Mouse (Mus musculus) liver, embryonic 12.5 days (tissue): ENCODE results near the gene Nudt9. TPM values are rescaled to one million over a fixed set of nuclear protein-coding genes. Genes with fewer than 3 reads are reported as not detected.

Experiments
- ATAC-seq: fragments of 200-750 bp; cut with Nextera tagmentation; 2 replicates; pipeline ENCODE4 v1.8.0; 2017; ENCODE audit warnings: moderate number of reproducible peaks, mild to moderate bottlenecking, moderate library complexity
- H3K27ac ChIP-seq: fragments of 300-500 bp; sonication (generic); 2 replicates; pipeline ENCODE4 v1.5.1; 2016; ENCODE audit warnings: mild to moderate bottlenecking
- H3K27me3 ChIP-seq: fragments of 300-500 bp; sonication (generic); replicated peaks from 2 replicates; pipeline ENCODE4 v1.6.1; 2016; ENCODE audit warnings: mild to moderate bottlenecking, moderate library complexity
- H3K36me3 ChIP-seq: fragments of 300-500 bp; sonication (generic); 2 replicates; pipeline ENCODE4 v1.6.1; 2016; ENCODE audit warnings: mild to moderate bottlenecking, moderate library complexity
- H3K4me1 ChIP-seq: fragments of 300-500 bp; sonication (generic); 2 replicates; pipeline ENCODE4 v1.6.1; 2016
- H3K4me2 ChIP-seq: fragments of 300-500 bp; sonication (generic); 2 replicates; pipeline ENCODE4 v1.6.1; 2016; ENCODE audit warnings: mild to moderate bottlenecking, moderate library complexity
- H3K4me3 ChIP-seq: fragments of 300-500 bp; sonication (generic); 2 replicates; pipeline ENCODE4 v1.5.1; 2016; ENCODE audit warnings: mild to moderate bottlenecking, moderate library complexity
- H3K9ac ChIP-seq: fragments of 300-500 bp; sonication (generic); 2 replicates; pipeline ENCODE4 v1.6.1; 2016; ENCODE audit warnings: mild to moderate bottlenecking, moderate library complexity
- H3K9me3 ChIP-seq: fragments of 300-500 bp; sonication (generic); replicated peaks from 2 replicates; pipeline ENCODE4 v1.6.1; 2016; ENCODE audit warnings: mild to moderate bottlenecking, moderate library complexity
- WGBS: fragments of 180-500 bp; shearing (Covaris S2); methylation state at CpG from one replicate; pipeline ENCODE4 v1.1.7; 2016; ENCODE audit not compliant: insufficient replicate concordance; 5-methylcytosine and 5-hydroxymethylcytosine counted together
- polyA plus RNA-seq: library from polyadenylated mRNA; unstranded; fragments of >200 nt; fragmentation: Nextera tagmentation; extraction: Ambion mirVana; gene quantifications from 2 replicates; pipeline ENCODE4 v1.2.1, GENCODE M21; 2016

The Nudt9 gene
- polyA plus RNA-seq, 1 experiment from 2014 or later = 88.9 TPM

- H3K27ac ChIP-seq = 0 out of 2 replicates have a peak overlapping the region, but pooled peaks have one; percentile 27
- no peaks in the 10 kb centered on the region for H3K9me3 ChIP-seq
- H3K36me3 ChIP-seq = no peaks in the 10 kb centered on the region
- H3K4me3 ChIP-seq = no peak overlapping the region
- 0 out of 2 replicates have a peak overlapping the region, but pooled peaks have one; percentile 43 for H3K9ac ChIP-seq
- no peaks in the 10 kb centered on the region for H3K27me3 ChIP-seq
- no peak overlapping the region for H3K4me2 ChIP-seq
- WGBS = 82% methylated on average over 2 of the region's 2 CpGs
- no peak for ATAC-seq
- H3K4me1 ChIP-seq = peaks cover 44% of the 10 kb centered on the region
These were observed 3.2 kb upstream of the Nudt9 start for GRCm38 (mm10) chr5:104042906-104043305.

GRCm38 (mm10) chr5:104043704-104044103 is 2.4 kb upstream of the Nudt9 start:
- H3K27me3 ChIP-seq = no peaks in the 10 kb centered on the region
- H3K4me3 ChIP-seq = no peak overlapping the region
- peak overlapping the region; percentile 49 for H3K4me2 ChIP-seq
- peak; percentile 42 for ATAC-seq
- H3K36me3 ChIP-seq = no peaks in the 10 kb centered on the region
- WGBS = 14% methylated on average over 2 of the region's 2 CpGs
- peaks cover 52% of the 10 kb centered on the region for H3K4me1 ChIP-seq
- H3K9ac ChIP-seq = peak overlapping the region; percentile 43
- H3K27ac ChIP-seq = peak overlapping the region; percentile 59
- H3K9me3 ChIP-seq = no peaks in the 10 kb centered on the region

GRCm38 (mm10) chr5:104047200-104048105 is 1.3 kb downstream of the Nudt9 start:
- no peaks in the 10 kb centered on the region for H3K27me3 ChIP-seq

GRCm38 (mm10) chr5:104048139-104048538 is 2.0 kb downstream of the Nudt9 start:
- H3K9me3 ChIP-seq = no peaks in the 10 kb centered on the region
- H3K4me3 ChIP-seq = peak overlapping the region; percentile 72
- H3K36me3 ChIP-seq = peaks cover 34% of the 10 kb centered on the region
- H3K27ac ChIP-seq = peak overlapping the region; percentile 96
- no peaks in the 10 kb centered on the region for H3K27me3 ChIP-seq
- peak overlapping the region; percentile 83 for H3K4me2 ChIP-seq
- peaks cover 62% of the 10 kb centered on the region for H3K4me1 ChIP-seq
- peak; percentile 22; the same call in 1 of the 2 replicates for ATAC-seq
- peak overlapping the region; percentile 88 for H3K9ac ChIP-seq
- 19% methylated on average over 4 of the region's 4 CpGs for WGBS

More at GRCm38 (mm10) chr5:104047200-104048105, 1.3 kb downstream of the Nudt9 start:
- H3K4me1 ChIP-seq = peaks cover 59% of the 10 kb centered on the region
- WGBS = 2% methylated on average over 19 of the region's 19 CpGs
- H3K9ac ChIP-seq = peak overlapping the region; percentile 88
- peak overlapping the region; percentile 96 for H3K27ac ChIP-seq
- peaks cover 29% of the 10 kb centered on the region for H3K36me3 ChIP-seq
- peak; percentile 13 for ATAC-seq
- H3K9me3 ChIP-seq = no peaks in the 10 kb centered on the region
- peak overlapping the region; percentile 72 for H3K4me3 ChIP-seq
- H3K4me2 ChIP-seq = peak overlapping the region; percentile 83

GRCm38 (mm10) chr5:104052956-104053355 is 6.8 kb downstream of the Nudt9 start:
- no peaks in the 10 kb centered on the region for H3K9me3 ChIP-seq
- H3K4me1 ChIP-seq = peaks cover 75% of the 10 kb centered on the region
- no peak overlapping the region; the same call in 1 of the 2 replicates for H3K27ac ChIP-seq
- no peaks in the 10 kb centered on the region for H3K27me3 ChIP-seq
- H3K4me3 ChIP-seq = no peak overlapping the region
- no peak overlapping the region for H3K4me2 ChIP-seq
- WGBS = 57% methylated on average over 8 of the region's 8 CpGs
- peak; percentile 41; the same call in 1 of the 2 replicates for ATAC-seq
- peaks cover 62% of the 10 kb centered on the region for H3K36me3 ChIP-seq
- H3K9ac ChIP-seq = no peak overlapping the region

GRCm38 (mm10) chr5:104054938-104055337 is 8.8 kb downstream of the Nudt9 start:
- no peaks in the 10 kb centered on the region for H3K9me3 ChIP-seq
- H3K4me1 ChIP-seq = peaks cover 62% of the 10 kb centered on the region
- H3K36me3 ChIP-seq = peaks cover 78% of the 10 kb centered on the region
- peak overlapping the region; percentile 59 for H3K9ac ChIP-seq
- 31% methylated on average over 4 of the region's 4 CpGs for WGBS
- ATAC-seq = peak; percentile 90
- no peaks in the 10 kb centered on the region for H3K27me3 ChIP-seq
- H3K27ac ChIP-seq = peak overlapping the region; percentile 89
- H3K4me2 ChIP-seq = peak overlapping the region; percentile 46
- no peak overlapping the region for H3K4me3 ChIP-seq

- Histone ChIP-seq H3K9ac (peak overlapping the region; percentile 59), H3K4me2 (peak overlapping the region; percentile 46; the same call in 1 of the 2 replicates), H3K36me3 (peaks cover 78% of the 10 kb centered on the region), H3K9me3 (no peaks in the 10 kb centered on the region), H3K4me3 (no peak overlapping the region), H3K4me1 (peaks cover 59% of the 10 kb centered on the region), H3K27me3 (no peaks in the 10 kb centered on the region), H3K27ac (peak overlapping the region; percentile 89)
- ATAC-seq = 0 out of 2 replicates have a peak, but pooled peaks have one; percentile 21
- WGBS = 42% methylated on average over 4 of the region's 4 CpGs
These were observed 9.7 kb downstream of the Nudt9 start for GRCm38 (mm10) chr5:104055816-104056215.

- ATAC-seq = no peak
- Histone ChIP-seq H3K36me3 (peaks cover 78% of the 10 kb centered on the region), H3K4me2 (no peak overlapping the region), H3K27ac (peak overlapping the region; percentile 64), H3K4me1 (peaks cover 59% of the 10 kb centered on the region), H3K4me3 (no peak overlapping the region), H3K9ac (0 out of 2 replicates have a peak overlapping the region, but pooled peaks have one; percentile 3), H3K27me3 (no peaks in the 10 kb centered on the region), H3K9me3 (no peaks in the 10 kb centered on the region)
- 84% methylated on average over 7 of the region's 7 CpGs for WGBS
These were observed 10.2 kb downstream of the Nudt9 start for GRCm38 (mm10) chr5:104056295-104056694.

- H3K27me3 ChIP-seq = no peaks in the 10 kb centered on the region
- WGBS = 66% methylated on average over 15 of the region's 15 CpGs
- no peak overlapping the region for H3K4me2 ChIP-seq
- no peak overlapping the region for H3K4me3 ChIP-seq
- H3K36me3 ChIP-seq = peaks cover 77% of the 10 kb centered on the region
- H3K9ac ChIP-seq = no peak overlapping the region
- no peaks in the 10 kb centered on the region for H3K9me3 ChIP-seq
- peaks cover 66% of the 10 kb centered on the region for H3K4me1 ChIP-seq
- ATAC-seq = no peak
- no peak overlapping the region for H3K27ac ChIP-seq
These were observed 11.9 kb downstream of the Nudt9 start for GRCm38 (mm10) chr5:104058021-104058420.

GRCm38 (mm10) chr5:104059628-104060027 is 13.5 kb downstream of the Nudt9 start:
- H3K4me1 ChIP-seq = peaks cover 57% of the 10 kb centered on the region
- no peaks in the 10 kb centered on the region for H3K27me3 ChIP-seq
- no peaks in the 10 kb centered on the region for H3K9me3 ChIP-seq
- ATAC-seq = no peak
- no peak overlapping the region for H3K9ac ChIP-seq
- peaks cover 81% of the 10 kb centered on the region for H3K36me3 ChIP-seq
- 0 out of 2 replicates have a peak overlapping the region, but pooled peaks have one; percentile 18 for H3K27ac ChIP-seq
- H3K4me2 ChIP-seq = no peak overlapping the region
- WGBS = 82% methylated on average over 9 of the region's 9 CpGs
- no peak overlapping the region for H3K4me3 ChIP-seq

GRCm38 (mm10) chr5:104060429-104060828 is 14.3 kb downstream of the Nudt9 start:
- no peak overlapping the region for H3K9ac ChIP-seq

More at GRCm38 (mm10) chr5:104060429-104060828, 14.3 kb downstream of the Nudt9 start:
- peaks cover 49% of the 10 kb centered on the region for H3K4me1 ChIP-seq
- no peak overlapping the region for H3K4me3 ChIP-seq
- WGBS = 93% methylated on average over 5 of the region's 5 CpGs
- no peaks in the 10 kb centered on the region for H3K9me3 ChIP-seq
- ATAC-seq = no peak
- peaks cover 83% of the 10 kb centered on the region for H3K36me3 ChIP-seq
- no peak overlapping the region for H3K4me2 ChIP-seq
- peak overlapping the region; percentile 38; the same call in 1 of the 2 replicates for H3K27ac ChIP-seq
- no peaks in the 10 kb centered on the region for H3K27me3 ChIP-seq
